10 mouse cellular contexts compared by ENCODE assay signal in the genomic region with DNA sequence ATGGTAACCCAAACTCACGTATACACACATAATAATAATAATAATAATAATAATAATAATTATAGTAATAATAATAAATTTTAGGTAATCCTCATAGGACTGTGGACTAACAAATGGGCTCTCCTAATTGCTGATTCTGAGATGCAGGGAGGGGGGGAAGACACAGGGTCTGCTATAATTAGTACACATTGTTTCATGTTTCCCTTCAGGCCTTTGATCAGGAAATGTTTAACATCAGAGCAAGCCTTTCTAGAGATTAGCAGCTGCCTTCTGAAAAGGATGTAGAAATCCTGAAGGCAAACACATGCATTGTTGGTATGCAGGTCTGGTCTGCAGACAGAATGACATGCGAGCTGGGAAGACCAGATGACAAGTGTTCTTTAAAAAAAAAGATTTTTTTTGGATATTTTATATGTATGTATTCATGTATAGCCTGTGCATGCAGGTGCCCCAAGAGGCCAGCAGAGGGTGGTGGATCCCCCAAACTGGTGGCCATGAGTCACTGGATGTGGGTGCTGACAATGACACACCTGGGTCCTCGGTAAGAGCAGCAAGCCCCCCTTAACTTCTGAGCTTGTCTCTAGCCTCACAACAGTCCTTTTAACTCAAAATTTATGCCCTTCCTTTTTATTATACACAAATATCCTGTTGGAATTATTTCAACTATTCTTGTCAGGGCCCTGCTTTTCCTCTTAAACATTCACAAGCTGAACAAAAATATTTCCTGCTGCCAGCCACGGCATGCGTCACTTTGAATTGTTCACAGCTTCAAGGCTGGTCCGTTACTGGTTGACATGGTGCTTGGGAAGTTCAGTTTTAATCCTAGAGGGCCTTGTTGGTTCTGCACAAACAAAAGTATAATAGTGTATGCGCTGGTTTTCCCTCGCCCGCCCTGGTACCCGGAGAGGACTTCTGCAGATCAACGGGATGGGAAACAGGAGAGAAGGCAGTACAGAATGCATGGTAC.
DNase-seq lines count a peak whose midpoint lies in the region; ATAC-seq and TF ChIP-seq lines count a peak whose summit lies in the region.
"Had no signal": no experiment of that assay in that cellular context is flagged by ENCODE, and none has a peak within 500 bp of the region (broad histone marks: within the 10 kb centered on the region; RNA-seq: fewer than 3 reads in every experiment).

No protein-coding gene starts in this region.

- H3K27ac ChIP-seq in liver, adult 2 months (replicated peaks; ENCODE audit: insufficient read depth, low read depth, low read length), result 0 out of 2 replicates have a peak overlapping the region, but pooled peaks have one; percentile 5
- H3K27ac ChIP-seq in liver, embryonic 12.5 days, result no peak overlapping the region
- peak overlapping the region; percentile 52 for H3K27ac ChIP-seq in kidney, embryonic 16.5 days (ENCODE audit: low read length)
- H3K27ac ChIP-seq: embryonic facial prominence, embryonic 12.5 days had no signal

- no peaks in the 10 kb centered on the region for H3K79me2 ChIP-seq in liver, adult 2 months (ENCODE audit: control insufficient read depth, insufficient read depth, low read length)

- no peak overlapping the region for H3K4me2 ChIP-seq in liver, embryonic 12.5 days
- H3K4me2 ChIP-seq in kidney, embryonic 16.5 days (replicated peaks; ENCODE audit: low read depth, low read length), result no peak overlapping the region
- H3K4me2 ChIP-seq: embryonic facial prominence, embryonic 12.5 days had no signal

- TF ChIP-seq POLR2A in liver, adult 2 months (IDR thresholded peaks at IDR 0.05; ENCODE audit: extremely low read depth, insufficient read depth, low read length), result no peak

- H3K9ac ChIP-seq in liver, adult 2 months (ENCODE audit: low read depth, low read length), result no peak overlapping the region
- H3K9ac ChIP-seq in liver, embryonic 12.5 days, result no peak overlapping the region
- H3K9ac ChIP-seq in kidney, embryonic 16.5 days (replicated peaks; ENCODE audit: low read length), result no peak overlapping the region
- H3K9ac ChIP-seq: embryonic facial prominence, embryonic 12.5 days had no signal

- no peaks in the 10 kb centered on the region for H3K9me3 ChIP-seq in liver, embryonic 12.5 days (replicated peaks)
- no peaks in the 10 kb centered on the region for H3K9me3 ChIP-seq in kidney, embryonic 16.5 days (ENCODE audit: low read length)
- H3K9me3 ChIP-seq: embryonic facial prominence, embryonic 12.5 days had no signal

- peak; percentile 38 for TF ChIP-seq CTCF in liver, adult 2 months (IDR thresholded peaks at IDR 0.05; ENCODE audit: low read depth, low read length)

- no peaks in the 10 kb centered on the region for H3K27me3 ChIP-seq in liver, adult 2 months (ENCODE audit: control insufficient read depth, insufficient read depth, low read length)
- no peaks in the 10 kb centered on the region for H3K27me3 ChIP-seq in liver, embryonic 12.5 days (replicated peaks)
- H3K27me3 ChIP-seq in kidney, embryonic 16.5 days (ENCODE audit: insufficient read depth, low read length), result no peaks in the 10 kb centered on the region
- H3K27me3 ChIP-seq: embryonic facial prominence, embryonic 12.5 days had no signal

- no peak overlapping the region for H3K4me3 ChIP-seq in liver, adult 2 months (ENCODE audit: insufficient read depth, low read depth, low read length)
- H3K4me3 ChIP-seq in liver, embryonic 12.5 days, result no peak overlapping the region
- no peak overlapping the region for H3K4me3 ChIP-seq in kidney, embryonic 16.5 days (ENCODE audit: low read length)
- H3K4me3 ChIP-seq: embryonic facial prominence, embryonic 12.5 days; myocyte had no signal

- no peak for ATAC-seq in liver, embryonic 12.5 days
- ATAC-seq in kidney, embryonic 16.5 days (ENCODE audit: low FRiP score, low TSS enrichment), result peak; percentile 31; the same call in 1 of the 2 replicates

- WGBS in liver, adult 2 months, result 65% methylated on average over 11 of the region's 11 CpGs
- WGBS in liver, embryonic 12.5 days (ENCODE audit: insufficient replicate concordance), result 68% methylated on average over 11 of the region's 11 CpGs
- 65% methylated on average over 11 of the region's 11 CpGs for WGBS in kidney, embryonic 16.5 days

- no peak for DNase-seq in liver, adult 2 months (ENCODE audit: extremely low read depth, low read depth, low spot score)
- DNase-seq in c-Kit-positive CD71-negative TER-119-negative erythroid progenitor cells, embryonic 14.5 days (ENCODE audit: low read depth), result peak; percentile 12
- peak; percentile 2 for DNase-seq in naive thymus-derived CD4-positive, alpha-beta T cell, adult 2 months (ENCODE audit: low read depth)
- DNase-seq in cerebellum, adult 18-20 months, result no peak
- DNase-seq in left cerebral cortex, adult 9 months (ENCODE audit: low spot score in 2 of 2), result no peak
- DNase-seq in right cerebral cortex, adult 18-20 months, result no peak

- H3K36me3 ChIP-seq in liver, adult 2 months (ENCODE audit: control insufficient read depth, insufficient read depth, low read length), result no peaks in the 10 kb centered on the region
- no peaks in the 10 kb centered on the region for H3K36me3 ChIP-seq in liver, embryonic 12.5 days
- no peaks in the 10 kb centered on the region for H3K36me3 ChIP-seq in kidney, embryonic 16.5 days (ENCODE audit: insufficient read depth, low read length)
- H3K36me3 ChIP-seq: embryonic facial prominence, embryonic 12.5 days had no signal

- H3K4me1 ChIP-seq in liver, adult 2 months (ENCODE audit: control insufficient read depth, insufficient read depth, low read length), result no peaks in the 10 kb centered on the region; the same call in 1 of the 2 replicates
- no peaks in the 10 kb centered on the region for H3K4me1 ChIP-seq in liver, embryonic 12.5 days
- no peaks in the 10 kb centered on the region; the same call in 1 of the 2 replicates for H3K4me1 ChIP-seq in kidney, embryonic 16.5 days (ENCODE audit: insufficient read depth, low read length)
- H3K4me1 ChIP-seq: embryonic facial prominence, embryonic 12.5 days had no signal

Comparison
In these comparisons a context has a peak if more than half of its experiments do, and no peak if none do; other contexts are left out.
1. DNase-seq: peak in c-Kit-positive CD71-negative TER-119-negative erythroid progenitor cells, embryonic 14.5 days (single experiment) and naive thymus-derived CD4-positive, alpha-beta T cell, adult 2 months (single experiment); none in liver, adult 2 months (single experiment), cerebellum, adult 18-20 months (0 of 2), left cerebral cortex, adult 9 months (0 of 2) and right cerebral cortex, adult 18-20 months (single experiment).